Mouse (Mus musculus) midbrain, embryonic 15.5 days (tissue): Measurements from ENCODE around the gene Usp54. TPM values are rescaled to one million over a fixed set of nuclear protein-coding genes. Genes with fewer than 3 reads are reported as not detected.
A peak's percentile ranks its signal among the peaks of the same experiment; 100 is the strongest.

Experiments
- ATAC-seq: fragments of 200-750 bp; cut with Nextera tagmentation; replicated peaks from 2 replicates; pipeline ENCODE4 v1.8.0; 2017; ENCODE audit warnings: moderate TSS enrichment
- H3K27ac ChIP-seq: fragments of 300-500 bp; sonication (generic); 2 replicates; pipeline ENCODE4 v1.5.1; 2015; ENCODE audit warnings: mild to moderate bottlenecking, inconsistent platforms
- H3K27me3 ChIP-seq: fragments of 300-500 bp; sonication (generic); replicated peaks from 2 replicates; pipeline ENCODE4 v1.6.1; 2015; ENCODE audit warnings: inconsistent platforms
- H3K36me3 ChIP-seq: fragments of 300-500 bp; sonication (generic); replicated peaks from 2 replicates; pipeline ENCODE4 v1.6.1; 2015; ENCODE audit warnings: inconsistent platforms
- H3K4me1 ChIP-seq: fragments of 300-500 bp; sonication (generic); 2 replicates; pipeline ENCODE4 v1.6.1; 2015; ENCODE audit warnings: inconsistent platforms
- H3K4me2 ChIP-seq: fragments of 300-500 bp; sonication (generic); 2 replicates; pipeline ENCODE4 v1.6.1; 2015; ENCODE audit warnings: inconsistent platforms, mild to moderate bottlenecking, moderate library complexity
- H3K4me3 ChIP-seq: fragments of 300-500 bp; sonication (generic); 2 replicates; pipeline ENCODE4 v1.5.1; 2015; ENCODE audit warnings: mild to moderate bottlenecking, inconsistent platforms
- H3K9ac ChIP-seq: fragments of 300-500 bp; sonication (generic); 2 replicates; pipeline ENCODE4 v1.6.1; 2015; ENCODE audit warnings: mild to moderate bottlenecking, inconsistent platforms
- H3K9me3 ChIP-seq: fragments of 300-500 bp; sonication (generic); 2 replicates; pipeline ENCODE4 v1.6.1; 2016; ENCODE audit warnings: inconsistent platforms
- WGBS: fragments of 180-500 bp; shearing (Covaris S2); methylation state at CpG from one replicate; pipeline ENCODE4 v1.1.7; 2015; ENCODE audit warnings: mixed read lengths; 5-methylcytosine and 5-hydroxymethylcytosine counted together
- polyA plus RNA-seq: library from polyadenylated mRNA; unstranded; fragments of >200 nt; fragmentation: Nextera tagmentation; extraction: Ambion mirVana; gene quantifications from 2 replicates; pipeline ENCODE4 v1.2.1, GENCODE M21; 2015

The Usp54 gene
- polyA plus RNA-seq, 1 experiment from 2014 or later = 14.5 TPM

DNA sequence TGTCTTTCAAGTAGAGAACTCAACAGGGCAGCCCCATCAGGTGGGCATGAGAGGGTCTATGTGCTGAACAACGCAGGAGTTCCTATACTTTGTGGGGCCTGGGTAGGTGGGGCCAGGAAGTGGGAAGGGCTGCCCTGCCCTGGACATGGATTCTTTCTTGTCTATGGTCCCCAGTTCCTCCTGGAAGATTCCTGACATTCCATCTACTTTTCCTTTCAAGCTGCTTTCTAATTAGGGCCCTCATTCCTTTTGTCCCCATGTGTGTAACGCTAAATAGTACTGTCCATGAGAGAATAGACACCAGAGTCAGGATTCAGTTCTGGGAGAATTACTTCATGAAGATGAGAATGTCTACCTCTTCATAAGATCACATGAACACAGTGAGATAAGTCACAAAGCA lies 22.7 kb upstream of the Usp54 start:
- 71% methylated on average over 2 of the region's 2 CpGs for WGBS
- Histone ChIP-seq H3K9ac (no peak overlapping the region), H3K9me3 (no peaks in the 10 kb centered on the region), H3K36me3 (no peaks in the 10 kb centered on the region), H3K4me1 (peaks cover 17% of the 10 kb centered on the region), H3K4me3 (no peak overlapping the region), H3K4me2 (no peak overlapping the region), H3K27me3 (peaks cover 10% of the 10 kb centered on the region), H3K27ac (no peak overlapping the region)
- no peak for ATAC-seq

DNA sequence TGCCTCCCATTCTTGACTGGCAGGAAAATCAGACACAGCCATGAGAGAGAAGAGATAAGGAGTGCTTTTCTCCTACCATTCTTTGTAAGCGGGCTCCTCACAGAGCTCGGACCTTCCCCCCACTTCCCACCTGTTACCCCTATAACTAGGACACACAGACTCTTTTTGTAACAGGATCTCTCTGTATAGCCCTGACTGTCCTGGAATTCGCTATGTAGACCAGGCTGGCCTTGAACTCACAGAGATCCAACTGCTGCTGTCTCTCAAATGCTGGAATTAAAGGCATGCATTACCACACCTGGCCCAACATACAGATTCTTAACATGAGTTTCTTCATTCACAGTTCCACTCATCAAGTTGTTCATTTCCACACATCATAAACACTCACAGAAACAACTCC lies 21.9 kb upstream of the Usp54 start:
- H3K4me2 ChIP-seq = peak overlapping the region; percentile 80
- H3K9me3 ChIP-seq = no peaks in the 10 kb centered on the region
- 92% methylated on average over 3 of the region's 3 CpGs for WGBS
- peaks cover 17% of the 10 kb centered on the region for H3K4me1 ChIP-seq
- H3K27ac ChIP-seq = no peak overlapping the region
- H3K36me3 ChIP-seq = no peaks in the 10 kb centered on the region
- peaks cover 7% of the 10 kb centered on the region; the same call in 1 of the 2 replicates for H3K27me3 ChIP-seq
- no peak for ATAC-seq
- H3K4me3 ChIP-seq = no peak overlapping the region
- no peak overlapping the region for H3K9ac ChIP-seq

DNA sequence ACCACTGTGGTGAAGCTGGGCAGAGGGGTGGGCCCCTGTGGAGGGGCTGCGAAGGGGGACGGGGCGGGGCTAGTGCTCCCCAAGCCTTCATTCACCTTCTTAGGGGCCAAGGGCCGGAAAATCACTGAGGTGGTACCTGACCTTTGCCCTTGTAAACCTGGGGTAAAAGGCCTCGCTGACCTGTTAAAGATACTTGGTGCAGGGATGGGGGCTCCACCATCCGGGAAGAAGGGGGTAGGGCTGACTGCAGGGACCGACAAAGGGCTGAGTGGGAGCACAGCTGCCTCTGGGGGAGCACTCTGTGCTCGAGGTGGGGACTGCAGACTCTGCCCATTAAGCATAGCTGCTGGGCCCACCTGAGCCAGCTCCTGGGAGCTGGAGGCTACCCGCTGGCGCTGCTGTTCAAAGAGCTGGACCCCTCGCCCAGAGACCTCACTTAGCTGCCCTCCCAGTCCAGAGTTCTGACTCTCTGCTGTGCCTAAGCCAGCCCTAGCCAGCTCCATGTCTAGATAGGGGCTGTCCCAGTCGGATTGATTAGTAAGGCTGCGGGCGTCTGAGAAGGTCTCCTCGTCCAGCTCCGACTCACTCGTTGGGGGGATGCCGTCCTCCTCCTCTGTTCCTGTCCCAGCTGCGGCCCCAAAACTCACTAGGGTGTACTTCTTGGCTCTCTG lies 20.9 kb upstream of the Usp54 start:
- no peaks in the 10 kb centered on the region for H3K9me3 ChIP-seq
- peak; percentile 70 for ATAC-seq
- WGBS = 9% methylated on average over 19 of the region's 19 CpGs
- H3K27me3 ChIP-seq = peaks cover 7% of the 10 kb centered on the region; the same call in 1 of the 2 replicates
- H3K36me3 ChIP-seq = no peaks in the 10 kb centered on the region
- peak overlapping the region; percentile 71 for H3K9ac ChIP-seq
- peak overlapping the region; percentile 86 for H3K27ac ChIP-seq
- H3K4me3 ChIP-seq = peak overlapping the region; percentile 61
- H3K4me2 ChIP-seq = peak overlapping the region; percentile 80
- H3K4me1 ChIP-seq = peaks cover 17% of the 10 kb centered on the region

DNA sequence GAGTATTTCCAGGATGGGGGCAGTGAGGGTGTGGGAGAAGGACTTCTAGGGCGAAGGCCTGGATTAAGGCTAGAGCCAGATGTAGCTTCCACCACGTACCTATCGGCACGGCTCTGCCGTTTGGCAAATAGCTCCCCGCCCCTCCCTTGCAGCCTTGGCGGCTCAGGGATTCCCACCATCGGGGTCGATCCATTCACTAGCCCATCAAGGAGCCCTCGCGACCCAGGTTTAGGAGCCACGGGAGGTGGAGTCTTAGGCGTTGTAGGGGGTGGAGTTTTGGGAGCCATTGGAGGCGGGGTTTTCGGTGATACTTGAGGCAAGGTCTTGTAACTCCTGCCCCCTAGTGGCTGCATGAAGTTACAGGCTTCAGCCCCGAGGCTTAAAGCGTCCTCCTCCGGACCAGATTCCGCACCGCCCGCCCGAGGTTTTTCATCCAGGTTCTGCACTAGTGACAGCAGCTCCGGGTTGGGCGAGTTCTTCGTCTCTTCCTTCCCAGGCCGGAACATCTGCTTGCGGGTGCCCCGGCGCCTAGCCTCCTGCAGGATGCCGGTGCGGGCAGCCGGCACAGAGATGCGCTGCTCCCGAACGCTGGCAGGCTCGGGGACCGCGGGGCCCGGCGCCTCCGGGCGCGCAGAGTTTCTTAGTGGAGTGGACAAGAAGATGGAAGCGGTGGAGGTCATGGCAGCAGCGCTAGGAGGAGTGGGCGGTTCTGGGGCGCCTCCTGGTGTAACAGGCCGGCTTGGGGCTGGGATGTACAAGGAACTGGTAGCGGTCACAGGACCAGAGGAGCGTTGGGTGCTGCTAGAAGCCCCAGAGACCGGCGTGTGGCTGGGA lies 20.2 kb upstream of the Usp54 start:
- Histone ChIP-seq H3K9me3 (no peaks in the 10 kb centered on the region), H3K27ac (peak overlapping the region; percentile 86), H3K4me1 (peaks cover 17% of the 10 kb centered on the region), H3K36me3 (no peaks in the 10 kb centered on the region), H3K4me2 (peak overlapping the region; percentile 80), H3K9ac (peak overlapping the region; percentile 71), H3K4me3 (peak overlapping the region; percentile 61), H3K27me3 (0 out of 2 replicates have a peak, but pooled peaks cover 7% of the 10 kb centered on the region)
- ATAC-seq = peak; percentile 89
- 1% methylated on average over 52 of the region's 52 CpGs for WGBS

DNA sequence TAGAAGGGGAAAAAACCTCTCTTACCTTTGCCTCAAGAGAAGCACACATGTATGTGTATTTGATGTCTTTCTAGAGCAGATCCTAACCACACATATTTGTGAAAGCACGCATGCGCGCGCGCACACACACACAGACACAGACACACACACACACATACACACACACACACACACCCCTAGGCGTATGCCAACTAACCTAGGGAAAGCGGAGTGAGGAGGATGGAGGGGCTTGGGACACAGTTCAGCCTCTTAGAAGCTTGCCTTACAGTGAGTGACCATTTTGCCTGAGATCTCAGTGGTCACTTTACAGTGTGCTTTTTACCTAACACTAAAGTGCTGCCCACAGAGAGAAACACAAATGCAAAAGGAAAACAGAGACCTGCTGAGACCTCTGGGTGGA lies 18.8 kb upstream of the Usp54 start:
- no peak for ATAC-seq
- 98% methylated on average over 7 of the region's 7 CpGs for WGBS
- H3K9me3 ChIP-seq = no peaks in the 10 kb centered on the region
- H3K4me3 ChIP-seq = no peak overlapping the region
- no peak overlapping the region for H3K9ac ChIP-seq
- peaks cover 7% of the 10 kb centered on the region; the same call in 1 of the 2 replicates for H3K27me3 ChIP-seq
- no peak overlapping the region for H3K4me2 ChIP-seq
- H3K27ac ChIP-seq = no peak overlapping the region
- no peaks in the 10 kb centered on the region for H3K36me3 ChIP-seq
- peaks cover 17% of the 10 kb centered on the region for H3K4me1 ChIP-seq

DNA sequence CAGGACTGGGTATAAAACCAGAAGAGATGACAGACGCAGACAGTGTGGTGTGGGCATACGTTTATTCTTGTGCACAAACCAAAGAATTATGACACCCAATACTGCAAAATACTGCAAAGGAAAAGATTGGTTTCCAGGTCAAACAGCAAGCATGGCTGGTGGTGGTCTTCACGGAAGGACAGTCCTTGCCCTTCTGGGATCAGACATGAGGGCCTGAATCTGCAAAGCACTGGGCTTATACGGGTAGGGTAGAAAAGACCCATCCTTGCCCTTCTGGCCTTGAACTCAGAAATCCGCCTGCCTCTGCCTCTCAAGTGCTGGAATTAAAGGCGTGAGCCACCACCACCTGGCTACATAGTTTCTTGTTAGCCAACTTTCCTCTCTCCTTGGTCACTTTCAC lies 18.0 kb upstream of the Usp54 start:
- Histone ChIP-seq H3K27me3 (peaks cover 7% of the 10 kb centered on the region; the same call in 1 of the 2 replicates), H3K9ac (no peak overlapping the region), H3K9me3 (no peaks in the 10 kb centered on the region), H3K27ac (no peak overlapping the region), H3K4me2 (no peak overlapping the region), H3K4me1 (peaks cover 17% of the 10 kb centered on the region), H3K36me3 (no peaks in the 10 kb centered on the region), H3K4me3 (no peak overlapping the region)
- 85% methylated on average over 6 of the region's 6 CpGs for WGBS
- no peak for ATAC-seq

DNA sequence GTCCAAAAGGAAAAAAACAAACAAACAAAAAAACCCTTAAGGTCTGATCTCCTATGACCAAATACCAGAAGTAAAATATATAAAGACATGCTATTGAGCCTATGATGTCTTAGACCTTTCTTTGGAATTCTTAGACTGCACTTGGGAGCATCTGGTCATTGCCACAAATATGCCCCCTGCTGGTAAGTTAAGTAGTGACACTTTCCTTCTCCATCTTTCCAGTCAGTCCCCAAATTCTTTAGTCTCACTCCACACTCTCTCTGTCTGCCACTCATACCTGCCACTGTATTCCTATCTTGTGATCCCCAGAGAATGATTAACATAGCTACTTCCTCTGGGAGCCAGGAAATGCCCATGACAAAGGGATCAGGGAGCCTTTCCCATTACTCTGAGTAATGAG lies 17.5 kb upstream of the Usp54 start:
- Histone ChIP-seq H3K27ac (no peak overlapping the region), H3K36me3 (no peaks in the 10 kb centered on the region), H3K4me3 (no peak overlapping the region), H3K9me3 (no peaks in the 10 kb centered on the region), H3K4me1 (peaks cover 17% of the 10 kb centered on the region), H3K9ac (no peak overlapping the region), H3K27me3 (peaks cover 4% of the 10 kb centered on the region; the same call in 1 of the 2 replicates), H3K4me2 (no peak overlapping the region)
- ATAC-seq = no peak

DNA sequence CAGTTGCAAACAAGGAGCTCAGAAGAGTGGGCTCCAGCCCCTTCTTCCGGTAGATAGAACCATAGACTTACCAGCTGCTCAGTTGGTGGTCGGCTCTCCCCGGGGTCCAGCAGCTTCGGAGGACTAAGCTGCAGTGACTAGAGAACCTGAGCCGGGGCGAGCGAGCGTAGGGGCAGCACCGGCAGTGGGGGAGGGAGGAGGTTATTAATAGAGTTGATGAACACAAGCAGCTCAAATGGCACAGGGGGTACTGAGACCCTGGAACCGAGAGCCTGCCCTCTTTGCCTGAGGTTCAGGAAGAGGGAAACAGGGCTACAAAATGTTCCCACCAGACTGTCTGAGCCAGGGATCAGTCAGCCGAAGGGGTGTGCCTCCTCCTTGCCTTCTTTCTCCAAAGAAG lies 15.5 kb upstream of the Usp54 start, which contains the start of gene Myoz1:
Gene Myoz1, minus strand, starts transcription at position 180 of the 400 bp plus-strand sequence.
- Histone ChIP-seq H3K9me3 (no peaks in the 10 kb centered on the region), H3K4me2 (no peak within 1 kb of the TSS), H3K9ac (no peak within 1 kb of the TSS), H3K36me3 (no peaks in the 10 kb centered on the region), H3K27ac (no peak within 1 kb of the TSS), H3K4me1 (peaks cover 4% of the 10 kb centered on the region; the same call in 1 of the 2 replicates), H3K27me3 (no peaks in the 10 kb centered on the region; the same call in 1 of the 2 replicates), H3K4me3 (no peak within 1 kb of the TSS)
- ATAC-seq = no peak
- WGBS = 33% methylated on average over 11 of the region's 11 CpGs

DNA sequence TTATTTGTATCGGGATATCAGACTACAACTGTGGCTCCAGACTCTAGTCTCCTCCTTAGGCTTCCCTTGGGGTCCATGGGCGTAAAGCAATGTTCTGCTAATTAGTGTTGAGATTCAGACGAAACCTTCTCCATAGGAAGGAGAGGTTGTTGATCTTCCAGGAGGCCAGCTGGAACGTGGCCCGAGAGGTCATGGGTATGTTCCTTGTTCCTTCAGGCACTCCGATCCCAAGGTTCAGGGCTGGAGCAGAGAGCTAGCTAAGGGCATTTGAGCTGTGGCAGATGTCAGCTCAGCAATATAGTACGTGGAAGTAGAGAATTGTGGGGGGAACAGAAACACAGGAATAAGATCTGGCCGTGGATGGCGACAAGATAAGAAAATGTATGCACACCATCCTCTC lies 14.9 kb upstream of the Usp54 start:
- Histone ChIP-seq H3K36me3 (no peaks in the 10 kb centered on the region), H3K4me3 (no peak overlapping the region), H3K9me3 (no peaks in the 10 kb centered on the region), H3K4me1 (peaks cover 4% of the 10 kb centered on the region; the same call in 1 of the 2 replicates), H3K27ac (no peak overlapping the region), H3K4me2 (no peak overlapping the region), H3K9ac (no peak overlapping the region), H3K27me3 (no peaks in the 10 kb centered on the region; the same call in 1 of the 2 replicates)
- WGBS = 83% methylated on average over 9 of the region's 9 CpGs
- ATAC-seq = no peak

DNA sequence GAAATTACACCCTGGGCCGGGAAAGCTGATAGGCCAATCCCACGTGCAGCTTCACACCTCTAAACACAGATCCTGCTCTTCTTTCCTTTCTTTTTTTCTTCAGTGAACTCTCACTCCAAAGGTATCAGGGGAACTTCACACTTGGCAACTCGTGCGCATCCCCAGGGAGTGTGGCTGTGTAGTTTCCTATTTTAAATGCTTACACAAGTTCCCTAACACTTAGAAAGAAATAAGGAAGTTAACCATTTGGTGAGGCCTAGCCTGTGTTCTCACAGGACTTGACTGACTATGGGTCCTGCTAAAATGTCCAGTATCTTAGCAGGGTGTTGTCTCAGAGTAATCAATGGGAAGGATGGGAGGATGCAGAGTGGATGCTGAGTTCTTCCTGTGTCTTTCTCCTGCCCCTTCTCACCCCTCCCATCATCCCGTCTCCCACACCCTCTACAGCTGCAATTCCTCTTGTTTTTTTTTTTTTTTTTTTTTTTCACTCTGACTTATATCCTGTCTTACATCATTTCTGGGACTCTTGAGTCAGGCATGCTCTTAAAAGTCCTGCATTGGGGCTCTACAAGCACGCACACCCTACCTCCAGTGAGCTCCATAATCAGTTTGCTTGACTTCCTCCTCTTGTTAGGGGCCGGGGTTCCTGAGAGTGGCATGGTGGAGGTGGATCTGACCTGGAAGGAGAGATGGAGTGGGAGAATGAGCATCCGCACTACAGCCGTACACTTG lies 14.0 kb upstream of the Usp54 start:
- Histone ChIP-seq H3K27ac (no peak overlapping the region), H3K4me2 (no peak overlapping the region), H3K9ac (no peak overlapping the region), H3K4me1 (no peaks in the 10 kb centered on the region), H3K4me3 (no peak overlapping the region), H3K36me3 (no peaks in the 10 kb centered on the region), H3K9me3 (no peaks in the 10 kb centered on the region), H3K27me3 (no peaks in the 10 kb centered on the region; the same call in 1 of the 2 replicates)
- no peak for ATAC-seq
- WGBS = 86% methylated on average over 9 of the region's 9 CpGs

DNA sequence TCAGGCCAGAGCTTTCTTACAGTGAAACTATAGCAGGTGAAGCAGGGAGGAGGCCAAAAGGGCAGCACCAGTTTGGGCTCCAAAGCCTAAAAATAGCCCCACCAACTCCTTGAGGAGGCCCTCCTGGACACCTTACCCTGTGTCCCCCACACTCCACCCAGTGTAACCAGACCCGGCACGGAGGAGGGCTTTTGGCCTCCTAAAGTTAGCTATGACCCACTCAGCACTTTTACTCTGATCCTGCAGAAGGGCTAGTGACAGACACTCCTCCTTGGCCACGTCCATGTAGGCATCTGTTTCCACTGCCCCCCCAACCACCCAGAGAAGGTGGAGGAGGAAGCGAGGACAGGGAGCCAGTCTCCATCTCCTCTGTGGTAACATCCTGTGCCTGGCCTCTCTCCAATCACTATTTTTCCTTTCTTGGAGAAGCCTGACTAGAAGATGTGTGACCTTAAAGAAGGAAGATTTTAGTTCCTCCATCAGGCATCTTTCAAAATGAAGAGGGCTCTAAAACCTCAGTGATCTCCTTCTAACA lies 10.9 kb upstream of the Usp54 start:
- 69% methylated on average over 4 of the region's 4 CpGs for WGBS

DNA sequence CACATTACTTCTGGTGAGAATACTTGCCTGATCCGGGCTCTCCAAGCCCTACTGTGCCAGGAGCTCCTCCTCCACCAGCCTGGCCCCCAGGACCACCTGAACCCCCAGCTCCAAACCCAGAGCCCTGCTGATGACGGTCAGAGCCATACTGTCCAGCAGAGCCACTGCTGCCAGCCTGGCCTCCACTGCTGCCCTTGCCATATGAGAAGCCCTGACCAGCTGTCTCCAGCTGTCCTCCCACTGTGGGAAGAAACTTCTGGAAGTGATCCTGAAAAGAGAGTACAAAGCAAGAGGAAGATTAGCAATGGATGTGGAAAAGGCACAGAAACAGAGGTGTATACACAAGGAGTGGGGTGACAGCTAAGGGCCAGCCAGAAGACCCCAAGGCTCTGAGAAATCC lies 10.1 kb upstream of the Usp54 start:
- 76% methylated on average over 2 of the region's 2 CpGs for WGBS

More for the DNA sequence above, 10.9 kb upstream of the Usp54 start:
- no peaks in the 10 kb centered on the region; the same call in 1 of the 2 replicates for H3K27me3 ChIP-seq
- ATAC-seq = no peak
- H3K9ac ChIP-seq = no peak overlapping the region
- no peaks in the 10 kb centered on the region for H3K4me1 ChIP-seq
- H3K4me3 ChIP-seq = no peak overlapping the region
- no peak overlapping the region for H3K27ac ChIP-seq
- no peaks in the 10 kb centered on the region for H3K36me3 ChIP-seq
- H3K4me2 ChIP-seq = no peak overlapping the region
- H3K9me3 ChIP-seq = no peaks in the 10 kb centered on the region

More for the DNA sequence above, 10.1 kb upstream of the Usp54 start:
- Histone ChIP-seq H3K27ac (no peak overlapping the region), H3K4me3 (no peak overlapping the region), H3K4me1 (no peaks in the 10 kb centered on the region), H3K9ac (no peak overlapping the region), H3K36me3 (no peaks in the 10 kb centered on the region), H3K9me3 (no peaks in the 10 kb centered on the region), H3K4me2 (no peak overlapping the region), H3K27me3 (no peaks in the 10 kb centered on the region; the same call in 1 of the 2 replicates)
- no peak for ATAC-seq
